Mouse (Mus musculus) right cerebral cortex, postnatal 10 days (tissue): ENCODE measurements around the gene Olfr58.
"Not testable (repeated sequence)": the region's sequence is repeated elsewhere in the genome, so short reads cannot be mapped to it uniquely, and the experiment has no call there.

Source experiments
- DNase-seq, 2 experiments: peaks; one replicate each; pipeline ENCODE4 v3.0.0; 2021; ENCODE audit warnings: low spot score in 2 of 2

Gene Olfr58

GRCm38 (mm10) chr9:19779983-19780382 lies at the start of gene Olfr58:
Gene Olfr58, plus strand, starts transcription at chr9:19780283.
- no peak for DNase-seq

DNA sequence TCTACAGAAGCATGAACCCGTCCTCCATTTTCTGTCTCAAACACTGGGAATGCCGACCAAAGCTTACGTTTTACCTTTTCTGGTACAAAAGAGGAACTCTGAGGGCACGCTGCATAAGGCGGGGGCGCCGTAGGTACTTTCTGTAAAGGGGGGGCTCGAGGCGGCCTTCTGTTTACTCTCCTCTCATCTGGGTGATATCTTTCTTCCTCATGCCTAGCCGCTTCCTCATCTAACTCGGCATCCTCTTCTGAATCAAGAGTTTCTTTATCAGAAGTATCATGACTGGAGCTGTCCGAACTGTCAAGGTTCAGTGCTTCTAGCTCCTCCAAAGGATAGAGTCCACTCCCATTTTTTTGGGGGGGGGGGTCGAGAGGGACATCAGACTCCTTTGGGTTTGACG lies 10.9 kb upstream of the Olfr58 start:
- no peak for DNase-seq

GRCm38 (mm10) chr9:19769701-19770100 lies 10.4 kb upstream of the Olfr58 start:
- no peak for DNase-seq

DNA sequence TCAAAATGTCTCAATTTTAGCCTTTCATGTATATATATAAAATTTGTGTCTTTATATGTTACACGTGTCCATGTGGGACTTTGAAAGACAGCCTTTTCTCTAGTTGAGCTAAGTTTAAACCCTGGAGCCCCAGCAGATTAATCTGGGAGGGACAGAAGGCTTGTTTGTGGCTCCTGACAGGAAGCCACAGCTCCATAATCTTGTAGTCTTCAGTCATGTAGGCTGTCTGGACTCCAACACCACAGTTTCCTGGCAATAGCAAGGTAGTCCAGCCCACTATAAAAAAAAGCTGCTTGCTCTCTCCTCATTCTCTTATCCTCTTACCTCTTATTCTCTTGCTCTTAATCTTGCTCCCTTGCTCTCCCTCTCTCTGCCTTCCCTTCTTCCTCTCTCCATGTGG lies 22.9 kb downstream of the Olfr58 start:
- DNase-seq: no peak

DNA sequence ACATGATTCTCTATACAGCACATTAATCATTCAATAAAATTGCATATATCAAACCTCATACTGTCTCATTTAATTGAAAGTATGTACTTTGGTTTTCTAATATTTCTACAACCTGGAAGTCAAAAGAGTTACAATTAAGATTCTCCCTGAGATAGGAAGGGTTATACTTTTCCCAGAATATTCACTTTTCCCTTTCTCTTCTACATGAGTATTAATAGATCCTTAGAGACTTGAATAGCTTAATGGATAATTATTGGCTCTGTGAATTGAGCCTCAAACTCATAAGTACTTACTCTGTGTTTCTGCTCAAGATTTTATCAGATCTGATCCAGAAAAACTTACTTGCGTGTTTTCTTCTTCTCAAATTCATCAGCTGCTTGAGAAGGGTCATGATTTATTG lies 24.5 kb downstream of the Olfr58 start, which contains the start of gene Olfr859:
TSS of gene Olfr859 (plus strand) at position 301 of the 400 bp plus-strand sequence.
- not testable (repeated sequence) for DNase-seq
